Mouse (Mus musculus) lung, adult 2 months (tissue): Measurements from ENCODE around the gene Tmem29. TPM values are rescaled to one million over a fixed set of nuclear protein-coding genes. Genes with fewer than 3 reads are reported as not detected.

Source experiments
- DNase-seq: peaks from one replicate; pipeline ENCODE4 v3.0.0; 2022
- H3K4me1 ChIP-seq: fragments of 200-500 bp; 2 replicates; pipeline ENCODE4 v1.6.1; 2011; ENCODE audit warnings: low read length; ENCODE audit not compliant: control insufficient read depth, insufficient read depth
- H3K4me3 ChIP-seq: fragments of 200-500 bp; replicated peaks from 2 replicates; pipeline ENCODE3; 2011; ENCODE audit warnings: low read depth, mild to moderate bottlenecking, control low read depth, low read length; ENCODE audit errors: extremely low read depth
- CTCF ChIP-seq: fragments of 200-500 bp; IDR thresholded peaks from 2 replicates; pipeline ENCODE4 v1.5.1; 2011; ENCODE audit warnings: mild to moderate bottlenecking, low read length, control low read depth; ENCODE audit not compliant: insufficient read depth
- POLR2A ChIP-seq: fragments of 200-500 bp; IDR thresholded peaks from 2 replicates; pipeline ENCODE4 v1.6.1; 2011; ENCODE audit warnings: low read depth, mild to moderate bottlenecking, control low read depth, low read length, borderline replicate concordance; ENCODE audit errors: extremely low read depth
- WGBS: fragments of 180-500 bp; shearing (Covaris S2); methylation state at CpG from one replicate; pipeline ENCODE4 v1.1.7; 2018; 5-methylcytosine and 5-hydroxymethylcytosine counted together
- polyA plus RNA-seq: library from polyadenylated mRNA; depleted of rRNA; stranded (reverse); fragments of >200 nt; gene quantifications from 2 replicates; pipeline ENCODE4 v1.2.3, GENCODE M21; 2012; rRNA removed

The Tmem29 gene
- polyA plus RNA-seq, 1 experiment = 4.5 TPM

DNA sequence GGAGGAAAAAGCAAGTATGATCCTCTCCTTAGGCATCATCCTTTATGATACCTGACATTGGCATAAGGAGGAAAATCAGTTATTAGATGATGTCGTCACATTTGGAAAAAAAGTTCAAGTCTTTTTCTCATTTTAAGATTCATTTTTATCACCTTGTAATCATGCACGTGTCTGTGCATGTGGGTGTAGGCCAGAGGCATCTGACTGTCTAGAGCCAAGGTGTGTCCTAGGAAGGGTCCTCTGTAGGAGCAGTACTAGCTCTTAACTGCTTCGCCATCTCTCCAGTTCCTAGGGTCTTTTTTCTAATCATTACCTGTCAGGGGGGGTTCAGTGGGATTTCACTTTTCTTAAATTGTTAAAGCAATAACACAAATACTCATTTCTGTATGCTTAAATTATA is 818 bp downstream of the Tmem29 start:
- WGBS = 44% methylated on average over 3 of the region's 3 CpGs
- no peak overlapping the region for H3K4me3 ChIP-seq
- DNase-seq = no peak
- peaks cover 2% of the 10 kb centered on the region; the same call in 1 of the 2 replicates for H3K4me1 ChIP-seq
- TF ChIP-seq CTCF (no peak), POLR2A (no peak)

- TF ChIP-seq POLR2A (no peak), CTCF (no peak)
- WGBS = 29% methylated on average over 18 of the region's 18 CpGs
- H3K4me3 ChIP-seq = peak overlapping the region; percentile 43
- H3K4me1 ChIP-seq = no peaks in the 10 kb centered on the region
- peak; percentile 72 for DNase-seq
Measured at GRCm38 (mm10) chrX:150440505-150441338, 18.2 kb downstream of the Tmem29 start.

DNA sequence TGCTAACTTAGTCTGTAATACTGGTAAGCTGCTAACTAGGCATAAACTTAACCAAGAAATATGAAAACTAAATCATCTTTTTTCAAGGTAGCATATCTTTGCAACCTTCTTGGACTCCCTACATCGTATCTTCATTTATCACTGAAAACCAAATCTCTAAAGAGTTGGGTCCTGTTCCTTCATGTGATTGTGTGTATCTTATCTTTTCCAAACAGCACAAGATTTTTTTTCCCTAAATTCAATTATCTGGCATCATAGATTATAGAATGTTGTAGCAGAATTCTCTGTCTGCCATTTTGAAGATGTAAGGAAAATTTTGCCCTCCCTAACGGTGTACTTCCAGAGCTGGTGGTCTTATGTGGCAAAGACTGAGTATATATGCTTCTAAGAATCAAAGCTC is 22.6 kb downstream of the Tmem29 start:
- H3K4me1 ChIP-seq = no peaks in the 10 kb centered on the region
- no peak overlapping the region for H3K4me3 ChIP-seq
- WGBS = 83% methylated on average over 2 of the region's 2 CpGs
- TF ChIP-seq POLR2A (no peak), CTCF (no peak)
- no peak for DNase-seq

DNA sequence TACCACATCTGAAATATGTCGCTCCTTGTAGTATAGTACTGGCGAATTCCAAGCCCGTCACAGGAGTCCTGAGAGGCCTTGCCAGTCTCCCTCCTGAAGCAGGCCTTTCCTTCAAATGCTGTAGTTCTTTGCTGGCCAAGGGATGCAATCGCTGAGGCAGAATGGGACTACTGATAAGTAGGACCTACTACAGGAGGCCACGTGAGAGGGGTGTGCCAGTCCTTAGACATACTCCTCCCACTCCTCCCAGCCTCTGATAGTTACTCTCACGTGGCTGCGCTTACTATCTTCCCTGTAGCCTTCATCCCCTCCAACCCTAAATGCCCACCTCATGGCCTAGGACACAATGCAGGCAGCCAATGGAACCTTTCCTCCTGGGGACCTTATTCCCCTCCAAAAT is 23.6 kb downstream of the Tmem29 start:
- WGBS = 81% methylated on average over 7 of the region's 7 CpGs
- Histone ChIP-seq H3K4me3 (no peak overlapping the region), H3K4me1 (no peaks in the 10 kb centered on the region)
- no peak for DNase-seq
- TF ChIP-seq CTCF (no peak), POLR2A (no peak)

GRCm38 (mm10) chrX:150413505-150413904 is 45.4 kb downstream of the Tmem29 start:
- no peak for DNase-seq
- TF ChIP-seq CTCF (no peak), POLR2A (no peak)
- Histone ChIP-seq H3K4me3 (no peak overlapping the region), H3K4me1 (no peaks in the 10 kb centered on the region)
- WGBS = 86% methylated on average over 4 of the region's 4 CpGs

Other genes starting within 250 kb of the Tmem29 start
- 52.8 and 113 TPM in 2 replicates for gene Alas2, start 88.2 kb upstream of the Tmem29 start, polyA plus RNA-seq
- 3.0 and 3.7 TPM in 2 replicates for gene Pfkfb1, start 129.1 kb upstream of the Tmem29 start, polyA plus RNA-seq
- gene Apex2, start 130.7 kb upstream of the Tmem29 start, polyA plus RNA-seq = 6.5 and 7.7 TPM in 2 replicates
- 1.3 and 1.6 TPM in 2 replicates for gene Tro, start 198.4 kb upstream of the Tmem29 start, polyA plus RNA-seq